Mouse (Mus musculus) heart, adult 2 months (tissue): ENCODE data around the gene Ankrd60. TPM values are rescaled to one million over a fixed set of nuclear protein-coding genes. Genes with fewer than 3 reads are reported as not detected.

ENCODE experiments used
- DNase-seq, 2 experiments: peaks; one replicate each; pipeline ENCODE4 v3.0.0; 2021
- H3K27ac ChIP-seq: fragments of 200-600 bp; 2 replicates; pipeline ENCODE4 v1.8.1; 2022
- H3K27me3 ChIP-seq: fragments of 200-500 bp; 2 replicates; pipeline ENCODE4 v1.6.1; 2012; ENCODE audit warnings: mild to moderate bottlenecking, low read length, inconsistent platforms, mixed read lengths; ENCODE audit not compliant: control insufficient read depth, insufficient read depth
- H3K36me3 ChIP-seq: fragments of 200-500 bp; 2 replicates; pipeline ENCODE4 v1.6.1; 2012; ENCODE audit warnings: low read length, inconsistent platforms; ENCODE audit not compliant: control insufficient read depth, insufficient read depth
- H3K4me1 ChIP-seq: fragments of 200-500 bp; 2 replicates; pipeline ENCODE4 v1.6.1; 2011; ENCODE audit warnings: low read length; ENCODE audit not compliant: control insufficient read depth, insufficient read depth
- H3K4me3 ChIP-seq: fragments of 200-600 bp; 2 replicates; pipeline ENCODE4 v1.8.1; 2022
- H3K79me2 ChIP-seq: fragments of 200-500 bp; replicated peaks from 2 replicates; pipeline ENCODE4 v1.6.1; 2012; ENCODE audit warnings: mild to moderate bottlenecking, inconsistent platforms, low read length, moderate library complexity, mixed read lengths; ENCODE audit not compliant: control insufficient read depth, insufficient read depth
- H3K9ac ChIP-seq: fragments of 200-500 bp; 2 replicates; pipeline ENCODE4 v1.6.1; 2012; ENCODE audit warnings: low read depth, mild to moderate bottlenecking, control low read depth, inconsistent platforms, low read length, mixed read lengths
- CTCF ChIP-seq: fragments of 200-600 bp; IDR thresholded peaks from 2 replicates; pipeline ENCODE4 v1.8.1; 2022; ENCODE audit warnings: antibody characterized with exemption, mild to moderate bottlenecking, moderate library complexity
- EP300 ChIP-seq: fragments of 200-500 bp; IDR thresholded peaks from 2 replicates; pipeline ENCODE4 v1.6.1; 2011; ENCODE audit warnings: low read depth, low read length, control low read depth; ENCODE audit not compliant: insufficient read depth
- POLR2A ChIP-seq: fragments of 200-500 bp; IDR thresholded peaks from 2 replicates; pipeline ENCODE4 v1.6.1; 2011; ENCODE audit warnings: mild to moderate bottlenecking, low read depth, low read length, control low read depth; ENCODE audit not compliant: insufficient read depth
- WGBS: fragments of 180-500 bp; shearing (Covaris S2); methylation state at CpG from one replicate; pipeline ENCODE4 v1.1.7; 2018; 5-methylcytosine and 5-hydroxymethylcytosine counted together
- intact Hi-C: fragments of 180-260 bp; cut with DNase I; formaldehyde crosslinking; loops from one replicate; pipeline ENCODE4 v1.15.1; 2025
- polyA plus RNA-seq: library from polyadenylated mRNA; depleted of rRNA; stranded (reverse); fragments of >200 nt; gene quantifications from 2 replicates; pipeline ENCODE4 v1.2.3, GENCODE M21; 2012
- total RNA-seq, 2 experiments: library from RNA; stranded (reverse); gene quantifications; 2 replicates each; pipeline ENCODE4 v1.2.3; 2021

The Ankrd60 gene
- total and polyA plus RNA-seq, 3 experiments: not detected

- H3K4me3 ChIP-seq: no peak overlapping the region
- intact Hi-C loops: no loop called here
- H3K4me1 ChIP-seq: no peaks in the 10 kb centered on the region
- no peak overlapping the region for H3K27ac ChIP-seq
- no peak overlapping the region for H3K9ac ChIP-seq
- no peak for TF ChIP-seq POLR2A
- no peak for TF ChIP-seq EP300
- no peak for TF ChIP-seq CTCF
- H3K27me3 ChIP-seq: peaks cover 2% of the 10 kb centered on the region; the same call in 1 of the 2 replicates
- no peaks in the 10 kb centered on the region for H3K36me3 ChIP-seq
- DNase-seq: no peak
- no peaks in the 10 kb centered on the region for H3K79me2 ChIP-seq
These were observed 2.9 kb upstream of the Ankrd60 start for GRCm38 (mm10) chr2:173581096-173581495.

DNA sequence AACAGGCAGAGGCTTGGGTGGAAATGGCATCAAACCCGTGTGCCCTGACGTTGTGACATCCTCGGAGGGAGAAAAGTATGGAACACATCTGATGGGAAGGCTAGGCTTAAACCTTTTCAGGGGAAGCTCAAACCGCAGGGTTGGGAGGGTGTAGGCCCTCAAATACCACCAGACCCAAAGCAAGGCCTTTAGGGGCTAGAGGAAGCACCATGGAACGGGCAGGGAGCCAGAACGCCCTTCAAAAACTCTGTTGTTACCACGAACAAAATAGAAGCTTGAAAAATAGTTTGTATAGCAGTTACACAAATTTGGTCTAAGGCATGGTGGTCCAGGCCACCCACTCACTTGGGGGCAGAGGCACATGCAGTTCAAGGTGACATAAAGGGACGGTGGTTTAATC, 430 bp upstream of the Ankrd60 start:
- no peaks in the 10 kb centered on the region for H3K79me2 ChIP-seq
- peaks cover 2% of the 10 kb centered on the region; the same call in 1 of the 2 replicates for H3K27me3 ChIP-seq
- no peaks in the 10 kb centered on the region for H3K36me3 ChIP-seq
- H3K4me3 ChIP-seq: no peak overlapping the region
- no peak for DNase-seq
- intact Hi-C loops: no loop called here
- H3K9ac ChIP-seq: no peak overlapping the region
- H3K4me1 ChIP-seq: no peaks in the 10 kb centered on the region
- TF ChIP-seq POLR2A (no peak), EP300 (no peak), CTCF (no peak)
- WGBS: 27% methylated on average over 8 of the region's 8 CpGs
- H3K27ac ChIP-seq: no peak overlapping the region

- Histone ChIP-seq H3K79me2 (no peaks in the 10 kb centered on the region), H3K27ac (no peak overlapping the region), H3K9ac (no peak overlapping the region), H3K36me3 (no peaks in the 10 kb centered on the region), H3K4me1 (no peaks in the 10 kb centered on the region), H3K4me3 (no peak overlapping the region), H3K27me3 (no peaks in the 10 kb centered on the region)
- no peak for DNase-seq
- no peak for TF ChIP-seq CTCF
- no peak for TF ChIP-seq POLR2A
- TF ChIP-seq EP300: no peak
- intact Hi-C loops: loop anchor here (10.0 kb wide), 2 partner anchors 739 to 1331 kb away; no protein-coding TSS in a partner anchor
- WGBS: 74% methylated on average over 9 of the region's 9 CpGs
These were observed 14.0 kb downstream of the Ankrd60 start for GRCm38 (mm10) chr2:173564179-173564578.

DNA sequence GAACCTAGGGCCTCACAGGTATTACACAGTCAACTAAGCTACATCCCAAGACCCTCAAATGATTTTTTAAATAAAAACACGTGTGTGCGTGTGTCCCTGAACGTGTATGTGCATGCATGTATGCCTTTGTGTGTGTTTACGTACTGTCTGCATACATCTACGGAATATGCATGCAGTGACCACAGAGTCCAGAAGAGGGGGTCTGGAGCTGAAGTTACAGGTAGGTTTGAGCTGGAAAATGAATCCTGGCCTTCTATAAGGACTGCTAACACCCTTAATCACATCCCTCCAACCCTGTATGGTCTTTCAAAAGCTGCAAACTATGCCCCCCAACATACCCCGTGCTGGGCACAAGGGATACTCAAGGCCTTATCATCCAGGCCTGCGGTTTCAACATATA, 14.8 kb downstream of the Ankrd60 start:
- Histone ChIP-seq H3K79me2 (no peaks in the 10 kb centered on the region), H3K27me3 (no peaks in the 10 kb centered on the region), H3K4me3 (no peak overlapping the region), H3K36me3 (no peaks in the 10 kb centered on the region), H3K9ac (no peak overlapping the region), H3K4me1 (no peaks in the 10 kb centered on the region), H3K27ac (no peak overlapping the region)
- intact Hi-C loops: loop anchor here (10.0 kb wide), 2 partner anchors 739 to 1331 kb away; no protein-coding TSS in a partner anchor
- WGBS: 65% methylated on average over 7 of the region's 7 CpGs
- no peak for DNase-seq
- TF ChIP-seq POLR2A: no peak
- TF ChIP-seq EP300: no peak
- TF ChIP-seq CTCF: peak; percentile 51

DNA sequence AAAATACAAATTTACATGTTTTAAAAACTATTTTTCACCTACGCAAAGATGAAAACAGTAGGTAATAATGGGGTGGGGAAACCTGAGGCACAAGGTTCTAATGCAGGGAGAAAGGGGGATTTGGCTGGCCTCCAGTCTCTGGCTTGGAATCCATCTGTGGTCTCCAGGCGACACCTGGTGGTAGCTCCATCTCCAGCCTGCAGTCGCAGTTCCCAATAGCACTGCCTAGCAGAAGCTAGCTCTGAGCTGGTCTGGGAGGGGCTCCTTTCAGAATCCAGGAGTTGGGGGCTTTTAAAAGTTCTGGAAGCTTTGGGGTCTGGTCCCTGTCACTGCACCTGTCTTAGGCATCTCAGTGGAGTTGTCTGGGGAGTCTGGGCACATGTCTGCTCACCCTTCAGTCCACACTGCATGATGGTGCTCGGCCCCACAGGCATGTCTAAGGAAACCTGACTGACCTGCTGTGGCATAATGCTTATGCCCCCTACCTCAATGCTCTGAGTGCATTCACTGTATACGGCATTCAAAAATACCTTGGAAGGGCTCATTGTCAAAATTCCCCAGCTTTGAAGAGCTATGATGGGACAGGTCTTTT, 16.2 kb downstream of the Ankrd60 start:
- DNase-seq: peak; percentile 56 to 73
- Histone ChIP-seq H3K27ac (no peak overlapping the region), H3K4me1 (no peaks in the 10 kb centered on the region), H3K27me3 (no peaks in the 10 kb centered on the region), H3K36me3 (no peaks in the 10 kb centered on the region), H3K9ac (no peak overlapping the region), H3K79me2 (no peaks in the 10 kb centered on the region), H3K4me3 (no peak overlapping the region)
- TF ChIP-seq EP300 (no peak), CTCF (peak; percentile 91)
- intact Hi-C loops: loop anchor here (1.0 to 10.0 kb wide), 4 partner anchors 376 to 1333 kb away; no protein-coding TSS in a partner anchor
- 40% methylated on average over 5 of the region's 5 CpGs for WGBS

DNA sequence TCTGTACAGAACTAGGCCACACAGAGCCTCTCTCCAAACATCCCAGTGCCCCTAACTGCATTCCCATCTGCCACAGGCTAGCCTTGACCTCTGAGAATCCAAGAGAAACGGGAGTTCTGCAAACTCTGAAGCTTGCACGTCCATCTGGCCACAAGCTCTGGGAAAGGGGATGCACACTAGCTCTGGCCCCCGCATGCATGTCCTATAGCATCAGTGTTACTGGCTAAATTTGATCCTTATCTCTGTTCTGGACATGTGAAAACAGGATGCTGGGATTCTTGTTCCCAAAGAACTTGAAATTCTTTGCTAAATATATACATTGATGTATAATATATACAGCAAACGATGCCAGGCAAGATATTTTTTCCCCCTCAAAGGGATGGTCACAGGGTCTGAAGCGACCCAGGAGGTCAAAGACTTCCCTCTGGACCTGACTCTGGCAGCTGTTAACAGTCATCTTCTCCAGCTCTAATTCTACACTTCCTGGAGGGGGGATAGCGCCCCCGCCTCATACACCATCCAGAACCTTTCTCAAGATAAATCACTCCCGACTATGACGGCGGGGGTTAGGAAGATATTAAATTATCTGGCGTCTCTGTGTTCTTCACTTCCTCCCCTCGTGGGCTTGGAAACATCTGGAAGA, 19.3 kb downstream of the Ankrd60 start:
- Histone ChIP-seq H3K27me3 (no peaks in the 10 kb centered on the region), H3K4me1 (no peaks in the 10 kb centered on the region), H3K4me3 (no peak overlapping the region), H3K79me2 (no peaks in the 10 kb centered on the region), H3K36me3 (no peaks in the 10 kb centered on the region), H3K9ac (no peak overlapping the region), H3K27ac (no peak overlapping the region)
- DNase-seq: no peak
- intact Hi-C loops: no loop called here
- 49% methylated on average over 12 of the region's 12 CpGs for WGBS
- no peak for TF ChIP-seq CTCF
- no peak for TF ChIP-seq POLR2A
- no peak for TF ChIP-seq EP300
